Mouse (Mus musculus) liver, postnatal 0 days (tissue): ENCODE data around the gene Aif1l.

Experiments used
- CTCF ChIP-seq: sonication (generic); IDR thresholded peaks from 2 replicates; pipeline ENCODE4 v1.5.1; 2016; ENCODE audit warnings: antibody characterized with exemption, low read depth
- EP300 ChIP-seq: IDR thresholded peaks from 2 replicates; pipeline ENCODE4 v1.6.1; 2016; ENCODE audit warnings: antibody characterized with exemption, low read depth, mild to moderate bottlenecking

DNA sequence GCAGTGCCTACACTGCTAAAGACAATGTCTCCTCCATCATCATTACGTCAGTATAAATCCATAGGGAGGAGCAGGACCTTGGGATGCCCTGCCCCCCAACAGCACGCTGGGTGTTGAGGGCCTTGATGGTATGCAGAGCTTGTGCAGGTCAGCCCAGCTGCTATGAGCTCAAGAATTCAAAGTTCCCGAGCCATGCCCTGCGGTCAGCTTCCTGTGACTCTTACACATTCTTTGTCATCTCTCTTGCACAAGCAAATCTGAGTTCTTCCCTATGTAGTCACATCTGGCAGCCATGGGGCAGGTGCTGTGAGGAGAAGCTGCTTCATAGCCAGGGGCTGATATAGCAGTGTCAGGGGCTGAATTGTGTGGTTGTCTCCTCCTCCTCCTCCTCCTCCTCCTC, 14.9 kb upstream of the Aif1l start:
- TF ChIP-seq EP300: no peak
- TF ChIP-seq CTCF: no peak
